Mouse (Mus musculus): ENCODE results near the gene Mrtfb. TPM values are rescaled to one million over a fixed set of nuclear protein-coding genes. Genes with fewer than 3 reads are reported as not detected.
A peak's percentile ranks its signal among the peaks of the same experiment; 100 is the strongest.
"Not testable (repeated sequence)": the region's sequence is repeated elsewhere in the genome, so short reads cannot be mapped to it uniquely, and the experiment has no call there.

The Mrtfb gene
- polyA plus RNA-seq, 1 experiment from 2014 or later, result 4.5 TPM

GRCm38 (mm10) chr16:13259026-13259425 lies 2.7 kb downstream of the Mrtfb start:
- no peak overlapping the region for H3K4me3 ChIP-seq (ENCODE audit: low read depth, low read length)
- H3K4me2 ChIP-seq (ENCODE audit: low read depth, low read length), result no peak overlapping the region
- H3K36me3 ChIP-seq (ENCODE audit: control insufficient read depth, insufficient read depth), result no peaks in the 10 kb centered on the region
- H3K27ac ChIP-seq (ENCODE audit: low read length), result no peak overlapping the region
- H3K4me1 ChIP-seq (ENCODE audit: control insufficient read depth, low read depth, low read length), result peaks cover 9% of the 10 kb centered on the region
- ATAC-seq (ENCODE audit: low read depth), result no peak
- H3K9me3 ChIP-seq (replicated peaks; ENCODE audit: control insufficient read depth, low read length), result no peaks in the 10 kb centered on the region
- no peak overlapping the region for H3K9ac ChIP-seq (ENCODE audit: low read depth, low read length)
- H3K27me3 ChIP-seq (ENCODE audit: control insufficient read depth, insufficient read depth, low read depth, low read length), result no peaks in the 10 kb centered on the region; the same call in 1 of the 2 replicates
- WGBS (ENCODE audit: insufficient replicate concordance), result 58% methylated on average over 2 of the region's 2 CpGs

- no peak for ATAC-seq (ENCODE audit: low read depth)
Observed at GRCm38 (mm10) chr16:13266312-13266711, 10.0 kb downstream of the Mrtfb start.

GRCm38 (mm10) chr16:13267350-13267904 lies 11.1 kb downstream of the Mrtfb start:
- H3K27ac ChIP-seq (ENCODE audit: low read length), result no peak overlapping the region
- H3K4me3 ChIP-seq (ENCODE audit: low read depth, low read length), result no peak overlapping the region
- no peaks in the 10 kb centered on the region for H3K9me3 ChIP-seq (replicated peaks; ENCODE audit: control insufficient read depth, low read length)
- H3K9ac ChIP-seq (ENCODE audit: low read depth, low read length), result no peak overlapping the region
- H3K4me2 ChIP-seq (ENCODE audit: low read depth, low read length), result no peak overlapping the region
- no peaks in the 10 kb centered on the region for H3K36me3 ChIP-seq (ENCODE audit: control insufficient read depth, insufficient read depth)
- 60% methylated on average over 3 of the region's 3 CpGs for WGBS (ENCODE audit: insufficient replicate concordance)
- no peaks in the 10 kb centered on the region for H3K4me1 ChIP-seq (ENCODE audit: control insufficient read depth, low read depth, low read length)
- no peak for ATAC-seq (ENCODE audit: low read depth)
- no peaks in the 10 kb centered on the region for H3K27me3 ChIP-seq (ENCODE audit: control insufficient read depth, insufficient read depth, low read depth, low read length)

More at GRCm38 (mm10) chr16:13266312-13266711, 10.0 kb downstream of the Mrtfb start:
- H3K4me1 ChIP-seq (ENCODE audit: control insufficient read depth, low read depth, low read length), result no peaks in the 10 kb centered on the region; the same call in 1 of the 2 replicates
- H3K9me3 ChIP-seq (replicated peaks; ENCODE audit: control insufficient read depth, low read length), result no peaks in the 10 kb centered on the region
- H3K27ac ChIP-seq (ENCODE audit: low read length), result no peak overlapping the region
- 71% methylated on average over 3 of the region's 3 CpGs for WGBS (ENCODE audit: insufficient replicate concordance)
- no peaks in the 10 kb centered on the region for H3K36me3 ChIP-seq (ENCODE audit: control insufficient read depth, insufficient read depth)
- no peaks in the 10 kb centered on the region for H3K27me3 ChIP-seq (ENCODE audit: control insufficient read depth, insufficient read depth, low read depth, low read length)
- no peak overlapping the region for H3K4me3 ChIP-seq (ENCODE audit: low read depth, low read length)
- no peak overlapping the region for H3K4me2 ChIP-seq (ENCODE audit: low read depth, low read length)
- H3K9ac ChIP-seq (ENCODE audit: low read depth, low read length), result no peak overlapping the region

- H3K27ac ChIP-seq (ENCODE audit: low read length), result no peak overlapping the region
- 64% methylated on average over 2 of the region's 2 CpGs for WGBS (ENCODE audit: insufficient replicate concordance)
- H3K9ac ChIP-seq (ENCODE audit: low read depth, low read length), result no peak overlapping the region
- H3K4me1 ChIP-seq (ENCODE audit: control insufficient read depth, low read depth, low read length), result no peaks in the 10 kb centered on the region
- no peak for ATAC-seq (ENCODE audit: low read depth)
- H3K36me3 ChIP-seq (ENCODE audit: control insufficient read depth, insufficient read depth), result no peaks in the 10 kb centered on the region
- no peaks in the 10 kb centered on the region for H3K27me3 ChIP-seq (ENCODE audit: control insufficient read depth, insufficient read depth, low read depth, low read length)
- H3K4me3 ChIP-seq (ENCODE audit: low read depth, low read length), result no peak overlapping the region
- no peaks in the 10 kb centered on the region for H3K9me3 ChIP-seq (replicated peaks; ENCODE audit: control insufficient read depth, low read length)
- no peak overlapping the region for H3K4me2 ChIP-seq (ENCODE audit: low read depth, low read length)
Observed at GRCm38 (mm10) chr16:13269426-13269825, 13.1 kb downstream of the Mrtfb start.

GRCm38 (mm10) chr16:13276258-13276657 lies 20.0 kb downstream of the Mrtfb start:
- no peak overlapping the region for H3K9ac ChIP-seq (ENCODE audit: low read depth, low read length)
- ATAC-seq (ENCODE audit: low read depth), result peak; percentile 78
- H3K36me3 ChIP-seq (ENCODE audit: control insufficient read depth, insufficient read depth), result no peaks in the 10 kb centered on the region
- H3K4me3 ChIP-seq (ENCODE audit: low read depth, low read length), result no peak overlapping the region
- no peaks in the 10 kb centered on the region for H3K4me1 ChIP-seq (ENCODE audit: control insufficient read depth, low read depth, low read length)
- peak overlapping the region; percentile 10 for H3K27ac ChIP-seq (ENCODE audit: low read length)
- no peaks in the 10 kb centered on the region for H3K9me3 ChIP-seq (replicated peaks; ENCODE audit: control insufficient read depth, low read length)
- 60% methylated on average over 2 of the region's 2 CpGs for WGBS (ENCODE audit: insufficient replicate concordance)
- no peaks in the 10 kb centered on the region for H3K27me3 ChIP-seq (ENCODE audit: control insufficient read depth, insufficient read depth, low read depth, low read length)
- no peak overlapping the region for H3K4me2 ChIP-seq (ENCODE audit: low read depth, low read length)

GRCm38 (mm10) chr16:13276709-13277399 lies 20.6 kb downstream of the Mrtfb start:
- no peak for ATAC-seq (ENCODE audit: low read depth)
- Histone ChIP-seq H3K36me3 (ENCODE audit: control insufficient read depth, insufficient read depth) (no peaks in the 10 kb centered on the region), H3K9me3 (replicated peaks; ENCODE audit: control insufficient read depth, low read length) (no peaks in the 10 kb centered on the region), H3K27me3 (ENCODE audit: control insufficient read depth, insufficient read depth, low read depth, low read length) (no peaks in the 10 kb centered on the region), H3K4me3 (ENCODE audit: low read depth, low read length) (no peak overlapping the region), H3K27ac (ENCODE audit: low read length) (peak overlapping the region; percentile 10), H3K4me1 (ENCODE audit: control insufficient read depth, low read depth, low read length) (no peaks in the 10 kb centered on the region), H3K4me2 (ENCODE audit: low read depth, low read length) (no peak overlapping the region), H3K9ac (ENCODE audit: low read depth, low read length) (no peak overlapping the region)
- WGBS (ENCODE audit: insufficient replicate concordance), result 41% methylated on average over 3 of the region's 3 CpGs

GRCm38 (mm10) chr16:13286425-13286824 lies 30.1 kb downstream of the Mrtfb start:
- not testable (repeated sequence) for H3K27me3 ChIP-seq (ENCODE audit: control insufficient read depth, insufficient read depth, low read depth, low read length); H3K9ac ChIP-seq (ENCODE audit: low read depth, low read length); H3K27ac ChIP-seq (ENCODE audit: low read length); H3K4me3 ChIP-seq (ENCODE audit: low read depth, low read length); H3K36me3 ChIP-seq (ENCODE audit: control insufficient read depth, insufficient read depth); ATAC-seq (ENCODE audit: low read depth); H3K4me2 ChIP-seq (ENCODE audit: low read depth, low read length); H3K9me3 ChIP-seq (replicated peaks; ENCODE audit: control insufficient read depth, low read length); H3K4me1 ChIP-seq (ENCODE audit: control insufficient read depth, low read depth, low read length)

- Histone ChIP-seq H3K36me3 (ENCODE audit: control insufficient read depth, insufficient read depth) (no peaks in the 10 kb centered on the region), H3K27ac (ENCODE audit: low read length) (no peak overlapping the region), H3K4me2 (ENCODE audit: low read depth, low read length) (no peak overlapping the region), H3K4me1 (ENCODE audit: control insufficient read depth, low read depth, low read length) (no peaks in the 10 kb centered on the region), H3K9me3 (replicated peaks; ENCODE audit: control insufficient read depth, low read length) (no peaks in the 10 kb centered on the region), H3K27me3 (ENCODE audit: control insufficient read depth, insufficient read depth, low read depth, low read length) (no peaks in the 10 kb centered on the region), H3K9ac (ENCODE audit: low read depth, low read length) (no peak overlapping the region), H3K4me3 (ENCODE audit: low read depth, low read length) (no peak overlapping the region)
- WGBS (ENCODE audit: insufficient replicate concordance), result 21% methylated on average over 1 of the region's 1 CpGs
- no peak for ATAC-seq (ENCODE audit: low read depth)
Observed at GRCm38 (mm10) chr16:13297860-13298259, 41.6 kb downstream of the Mrtfb start.

GRCm38 (mm10) chr16:13298991-13299390 lies 42.7 kb downstream of the Mrtfb start:
- Histone ChIP-seq H3K9ac (ENCODE audit: low read depth, low read length) (no peak overlapping the region), H3K9me3 (replicated peaks; ENCODE audit: control insufficient read depth, low read length) (no peaks in the 10 kb centered on the region), H3K36me3 (ENCODE audit: control insufficient read depth, insufficient read depth) (no peaks in the 10 kb centered on the region), H3K4me1 (ENCODE audit: control insufficient read depth, low read depth, low read length) (no peaks in the 10 kb centered on the region), H3K27ac (ENCODE audit: low read length) (no peak overlapping the region), H3K27me3 (ENCODE audit: control insufficient read depth, insufficient read depth, low read depth, low read length) (no peaks in the 10 kb centered on the region), H3K4me3 (ENCODE audit: low read depth, low read length) (no peak overlapping the region), H3K4me2 (ENCODE audit: low read depth, low read length) (no peak overlapping the region)
- ATAC-seq (ENCODE audit: low read depth), result no peak
- 25% methylated on average over 2 of the region's 2 CpGs for WGBS (ENCODE audit: insufficient replicate concordance)
